Mouse (Mus musculus) heart, embryonic 10.5 days (tissue): ENCODE data around the gene Ugt1a5. TPM values are rescaled to one million over a fixed set of nuclear protein-coding genes. Genes with fewer than 3 reads are reported as not detected.
"Not testable (repeated sequence)": the region's sequence is repeated elsewhere in the genome, so short reads cannot be mapped to it uniquely, and the experiment has no call there.

Experiments used
- DNase-seq: peaks from one replicate; pipeline ENCODE4 v3.0.0-alpha.2; 2017; ENCODE audit warnings: low spot score
- H3K27ac ChIP-seq: fragments of 300-500 bp; sonication (generic); 2 replicates; pipeline ENCODE4 v1.5.1; 2016; ENCODE audit warnings: mild to moderate bottlenecking
- H3K27me3 ChIP-seq: fragments of 300-500 bp; sonication (generic); 2 replicates; pipeline ENCODE4 v1.6.1; 2016; ENCODE audit warnings: mild to moderate bottlenecking; ENCODE audit not compliant: poor library complexity, insufficient read depth, severe bottlenecking
- H3K36me3 ChIP-seq: fragments of 300-500 bp; sonication (generic); 2 replicates; pipeline ENCODE4 v1.6.1; 2016; ENCODE audit warnings: mild to moderate bottlenecking, moderate library complexity
- H3K4me1 ChIP-seq: fragments of 300-500 bp; sonication (generic); 2 replicates; pipeline ENCODE4 v1.6.1; 2016; ENCODE audit warnings: mild to moderate bottlenecking
- H3K4me3 ChIP-seq: fragments of 300-500 bp; sonication (generic); 2 replicates; pipeline ENCODE4 v1.5.1; 2016; ENCODE audit warnings: mild to moderate bottlenecking, moderate library complexity
- H3K9me3 ChIP-seq: fragments of 300-500 bp; sonication (generic); 2 replicates; pipeline ENCODE4 v1.6.1; 2016; ENCODE audit warnings: mild to moderate bottlenecking, moderate library complexity
- WGBS: fragments of 180-500 bp; shearing (Covaris S2); methylation state at CpG from one replicate; pipeline ENCODE4 v1.1.7; 2016; 5-methylcytosine and 5-hydroxymethylcytosine counted together
- polyA plus RNA-seq: library from polyadenylated mRNA; unstranded; fragments of >200 nt; fragmentation: Nextera tagmentation; extraction: Ambion mirVana; gene quantifications from 2 replicates; pipeline ENCODE4 v1.2.1, GENCODE M21; 2016

Gene Ugt1a5
- polyA plus RNA-seq, 1 experiment from 2014 or later: not detected

GRCm38 (mm10) chr1:88143966-88144675 is 21.7 kb upstream of the Ugt1a5 start:
- H3K27ac ChIP-seq, DNase-seq, H3K36me3 ChIP-seq, H3K27me3 ChIP-seq, H3K4me3 ChIP-seq, H3K9me3 ChIP-seq, H3K4me1 ChIP-seq: not testable (repeated sequence)
- WGBS: 6% methylated on average over 5 of the region's 5 CpGs

- not testable (repeated sequence) for H3K27ac ChIP-seq, DNase-seq, H3K9me3 ChIP-seq, H3K4me3 ChIP-seq, H3K27me3 ChIP-seq, H3K36me3 ChIP-seq, H3K4me1 ChIP-seq
- 59% methylated on average over 2 of the region's 2 CpGs for WGBS
Measured at GRCm38 (mm10) chr1:88145278-88145677, 20.5 kb upstream of the Ugt1a5 start.

GRCm38 (mm10) chr1:88150133-88150532 is 15.7 kb upstream of the Ugt1a5 start:
- not testable (repeated sequence) for H3K4me3 ChIP-seq, DNase-seq, H3K36me3 ChIP-seq, H3K27ac ChIP-seq, H3K27me3 ChIP-seq, H3K4me1 ChIP-seq, H3K9me3 ChIP-seq
- WGBS: 74% methylated on average over 2 of the region's 2 CpGs

GRCm38 (mm10) chr1:88158430-88158829 is 7.4 kb upstream of the Ugt1a5 start:
- H3K27me3 ChIP-seq: no peaks in the 10 kb centered on the region
- H3K4me1 ChIP-seq: no peaks in the 10 kb centered on the region
- WGBS: 68% methylated on average over 2 of the region's 2 CpGs

GRCm38 (mm10) chr1:88172190-88172589 is 6.4 kb downstream of the Ugt1a5 start:
- not testable (repeated sequence) for DNase-seq, H3K27me3 ChIP-seq, H3K27ac ChIP-seq, H3K4me3 ChIP-seq, H3K9me3 ChIP-seq, H3K36me3 ChIP-seq, H3K4me1 ChIP-seq
- WGBS: 88% methylated on average over 6 of the region's 7 CpGs

More at GRCm38 (mm10) chr1:88158430-88158829, 7.4 kb upstream of the Ugt1a5 start:
- H3K36me3 ChIP-seq: no peaks in the 10 kb centered on the region
- no peak overlapping the region for H3K4me3 ChIP-seq
- no peak overlapping the region for H3K27ac ChIP-seq
- no peak for DNase-seq
- H3K9me3 ChIP-seq: no peaks in the 10 kb centered on the region

- no peak overlapping the region for H3K4me3 ChIP-seq
- WGBS: 74% methylated on average over 1 of the region's 1 CpGs
- DNase-seq: no peak
- H3K36me3 ChIP-seq: no peaks in the 10 kb centered on the region
- H3K27me3 ChIP-seq: no peaks in the 10 kb centered on the region
- no peaks in the 10 kb centered on the region for H3K4me1 ChIP-seq
- H3K27ac ChIP-seq: no peak overlapping the region
- H3K9me3 ChIP-seq: peaks cover 11% of the 10 kb centered on the region
Measured at GRCm38 (mm10) chr1:88179657-88180056, 13.8 kb downstream of the Ugt1a5 start.

GRCm38 (mm10) chr1:88186325-88186935 is 20.6 kb downstream of the Ugt1a5 start:
- no peaks in the 10 kb centered on the region for H3K9me3 ChIP-seq
- DNase-seq: no peak
- WGBS: 79% methylated on average over 5 of the region's 5 CpGs
- no peaks in the 10 kb centered on the region for H3K4me1 ChIP-seq
- H3K36me3 ChIP-seq: no peaks in the 10 kb centered on the region
- H3K27ac ChIP-seq: no peak overlapping the region
- H3K4me3 ChIP-seq: no peak overlapping the region
- H3K27me3 ChIP-seq: no peaks in the 10 kb centered on the region

- no peak overlapping the region for H3K4me3 ChIP-seq
- no peak for DNase-seq
- no peaks in the 10 kb centered on the region for H3K9me3 ChIP-seq
- no peaks in the 10 kb centered on the region for H3K36me3 ChIP-seq
- H3K4me1 ChIP-seq: no peaks in the 10 kb centered on the region
- no peaks in the 10 kb centered on the region for H3K27me3 ChIP-seq
- WGBS: 69% methylated on average over 3 of the region's 3 CpGs
- H3K27ac ChIP-seq: no peak overlapping the region
Measured at GRCm38 (mm10) chr1:88192136-88192535, 26.3 kb downstream of the Ugt1a5 start.

- Histone ChIP-seq H3K27ac (no peak overlapping the region), H3K4me3 (no peak overlapping the region), H3K9me3 (no peaks in the 10 kb centered on the region), H3K27me3 (no peaks in the 10 kb centered on the region), H3K4me1 (no peaks in the 10 kb centered on the region), H3K36me3 (no peaks in the 10 kb centered on the region)
- DNase-seq: no peak
- 84% methylated on average over 1 of the region's 1 CpGs for WGBS
Measured at GRCm38 (mm10) chr1:88195687-88196086, 29.9 kb downstream of the Ugt1a5 start.

- Histone ChIP-seq H3K4me3 (no peak overlapping the region), H3K27me3 (no peaks in the 10 kb centered on the region), H3K36me3 (no peaks in the 10 kb centered on the region), H3K4me1 (no peaks in the 10 kb centered on the region), H3K27ac (no peak overlapping the region), H3K9me3 (no peaks in the 10 kb centered on the region)
- DNase-seq: no peak
- 72% methylated on average over 3 of the region's 3 CpGs for WGBS
Measured at GRCm38 (mm10) chr1:88197443-88197842, 31.6 kb downstream of the Ugt1a5 start.

GRCm38 (mm10) chr1:88199996-88200395 is 34.2 kb downstream of the Ugt1a5 start:
- H3K27ac ChIP-seq: no peak overlapping the region
- DNase-seq: no peak
- no peaks in the 10 kb centered on the region for H3K36me3 ChIP-seq
- WGBS: 56% methylated on average over 2 of the region's 2 CpGs
- H3K27me3 ChIP-seq: no peaks in the 10 kb centered on the region
- H3K4me1 ChIP-seq: peaks cover under 1% of the 10 kb centered on the region; the same call in 1 of the 2 replicates
- H3K9me3 ChIP-seq: no peaks in the 10 kb centered on the region
- no peak overlapping the region for H3K4me3 ChIP-seq

- no peak within 1 kb of the TSS for H3K4me3 ChIP-seq
- no peak for DNase-seq
- H3K4me1 ChIP-seq: peaks cover 5% of the 10 kb centered on the region
- no peaks in the 10 kb centered on the region for H3K27me3 ChIP-seq
- 78% methylated on average over 7 of the region's 7 CpGs for WGBS
- no peaks in the 10 kb centered on the region for H3K9me3 ChIP-seq
- H3K27ac ChIP-seq: no peak within 1 kb of the TSS
- no peaks in the 10 kb centered on the region for H3K36me3 ChIP-seq
Measured at GRCm38 (mm10) chr1:88200456-88200855, 34.6 kb downstream of the Ugt1a5 start, which contains the start of gene Ugt1a2. Ugt1a2 (plus strand) TSS chr1:88200601.

GRCm38 (mm10) chr1:88205294-88205922 is 39.6 kb downstream of the Ugt1a5 start, which contains the start of gene Dnajb3:
Dnajb3 (minus strand) TSS chr1:88205782.
- H3K27ac ChIP-seq: peak within 1 kb of the TSS; percentile 95

More at GRCm38 (mm10) chr1:88205294-88205922, 39.6 kb downstream of the Ugt1a5 start, which contains the start of gene Dnajb3:
- H3K4me1 ChIP-seq: peaks cover 11% of the 10 kb centered on the region
- H3K9me3 ChIP-seq: no peaks in the 10 kb centered on the region
- 6% methylated on average over 62 of the region's 62 CpGs for WGBS
- no peaks in the 10 kb centered on the region for H3K36me3 ChIP-seq
- no peaks in the 10 kb centered on the region for H3K27me3 ChIP-seq
- DNase-seq: peak; percentile 94
- H3K4me3 ChIP-seq: peak within 1 kb of the TSS; percentile 71
